Mouse (Mus musculus): ENCODE data around the gene Zpbp.

GRCm38 (mm10) chr11:11394686-11395085 is 67.5 kb downstream of the Zpbp start:
- TF ChIP-seq MAX (IDR thresholded peaks at IDR 0.05; ENCODE audit: low read depth), result no peak
- TF ChIP-seq POLR2AphosphoS2 (IDR thresholded peaks at IDR 0.05; ENCODE audit: insufficient read length, low read depth), result no peak
- TF ChIP-seq USF1 (IDR thresholded peaks at IDR 0.05; ENCODE audit: low read depth), result no peak
- TF ChIP-seq TCF12 (IDR thresholded peaks at IDR 0.05; ENCODE audit: insufficient read depth, poor library complexity, severe bottlenecking), result no peak
- TF ChIP-seq MYOD1 (IDR thresholded peaks at IDR 0.05; ENCODE audit: control insufficient read depth in 1 of 3, insufficient read length in 2 of 3, low read depth in 2 of 3), result no peak
- no peak for TF ChIP-seq REST (IDR thresholded peaks at IDR 0.05; ENCODE audit: insufficient read depth, insufficient read length)
- no peak for TF ChIP-seq POLR2A (IDR thresholded peaks at IDR 0.05; ENCODE audit: insufficient read length, low read depth)
- TF ChIP-seq SRF (IDR thresholded peaks at IDR 0.05; ENCODE audit: control insufficient read depth, insufficient read length, low read depth), result no peak
- no peak for TF ChIP-seq MYOG (IDR thresholded peaks at IDR 0.05; ENCODE audit: control insufficient read depth in 1 of 3, insufficient read depth in 1 of 3, insufficient read length in 2 of 3, low read depth in 2 of 3)
